Mouse (Mus musculus) kidney, adult 11 months (tissue): Measurements from ENCODE around the gene Gm20388.
"Not testable (repeated sequence)": the region's sequence is repeated elsewhere in the genome, so short reads cannot be mapped to it uniquely, and the experiment has no call there.

Experiments used
- DNase-seq: peaks from one replicate; pipeline ENCODE4 v3.0.0; 2022

The Gm20388 gene

DNA sequence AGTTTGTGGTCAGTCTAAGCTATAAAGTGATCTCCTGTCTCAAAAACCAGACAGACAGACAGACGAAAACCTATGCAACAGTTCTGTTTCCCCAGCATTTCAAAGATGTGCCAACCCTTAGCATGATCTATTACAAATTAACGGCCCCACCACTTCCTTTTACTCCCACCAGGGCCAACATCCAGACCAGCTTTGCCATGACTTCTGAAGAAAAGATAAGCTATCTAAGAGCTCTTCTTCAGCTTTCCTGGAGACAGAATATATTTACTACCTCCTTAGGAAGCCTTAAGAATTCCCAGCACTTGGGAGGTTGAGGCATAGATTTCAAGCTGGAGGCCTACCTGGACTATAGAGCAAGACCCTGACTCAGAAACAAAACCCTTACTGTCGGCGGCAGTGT lies 4069.6 kb downstream of the Gm20388 start:
- no peak for DNase-seq

DNA sequence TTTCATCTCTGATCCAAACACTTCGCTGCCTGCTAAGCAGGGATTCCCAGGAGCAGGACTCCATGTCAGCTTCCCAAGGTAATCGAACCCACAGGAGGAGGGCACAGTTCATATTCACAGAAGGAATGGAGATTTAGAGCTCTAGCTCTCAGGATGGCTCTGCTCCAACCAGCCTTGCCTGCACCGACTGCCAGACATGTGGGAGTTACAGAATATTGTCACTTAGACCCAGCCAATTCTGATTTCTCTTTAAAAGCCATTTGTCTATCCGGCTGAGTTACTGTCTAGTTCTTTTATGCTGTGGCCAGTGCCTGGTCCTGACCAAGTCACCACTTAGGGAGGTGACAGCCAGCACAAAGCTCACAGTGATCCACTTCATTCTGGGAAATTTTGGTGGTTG lies 4071.0 kb downstream of the Gm20388 start:
- no peak for DNase-seq

DNA sequence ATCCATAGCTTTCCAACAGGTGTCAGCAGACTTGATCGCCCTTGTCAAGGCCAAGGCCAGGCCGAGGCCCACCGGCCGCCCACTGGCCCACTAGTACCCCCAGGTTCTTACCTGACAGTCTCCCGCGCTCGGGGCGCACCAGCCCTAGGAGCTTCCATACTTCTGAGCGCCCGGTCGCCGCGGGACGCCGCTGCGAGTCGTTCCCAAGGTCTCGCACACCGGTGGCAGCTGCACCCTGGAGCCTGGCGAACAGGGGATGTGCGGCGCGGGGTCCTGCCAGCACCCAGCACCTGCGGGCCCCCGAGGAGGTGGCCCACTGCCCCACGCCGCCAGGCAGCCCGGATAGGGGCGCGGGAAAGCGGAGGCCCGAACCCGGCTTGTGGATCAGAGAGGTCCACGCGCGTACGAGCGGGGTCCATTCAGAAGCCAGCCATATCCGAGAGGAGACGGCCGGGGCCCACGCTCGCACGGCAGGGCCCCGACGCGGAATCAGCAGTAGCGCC lies 4071.7 kb downstream of the Gm20388 start:
- DNase-seq: peak; percentile 40

DNA sequence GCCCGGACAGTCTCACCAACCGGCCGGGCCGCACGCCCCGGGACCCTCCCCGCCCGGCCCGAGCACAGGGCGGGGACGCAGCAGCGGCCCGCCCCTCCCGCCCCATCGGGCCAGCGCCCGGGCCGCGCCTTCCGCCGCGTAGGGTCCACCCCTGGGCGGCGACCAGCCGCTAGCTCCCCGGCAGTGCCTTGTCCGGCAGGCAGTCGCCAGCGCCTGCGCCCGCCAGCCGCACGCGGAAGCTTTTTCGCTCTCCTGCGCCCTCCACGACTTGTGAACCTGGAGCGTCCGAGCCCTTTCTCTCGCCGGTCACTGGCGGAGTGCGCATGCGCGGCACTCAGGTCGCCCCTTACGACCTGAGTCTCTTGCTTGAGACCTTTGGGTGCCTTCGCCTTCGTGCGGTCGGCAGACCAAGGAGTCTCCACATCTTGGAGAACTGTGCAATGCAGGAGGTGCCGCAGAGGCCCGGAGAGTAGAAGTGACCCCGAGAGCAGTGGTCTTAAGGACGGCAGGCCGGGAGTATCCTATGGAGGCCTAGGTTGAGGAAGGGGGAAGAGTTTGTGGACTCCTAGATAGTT lies 4072.3 kb downstream of the Gm20388 start, which contains the start of gene Abcb10:
Gene Abcb10 (minus strand): TSS at position 297 of the 575 bp plus-strand sequence.
- peak; percentile 96 for DNase-seq

DNA sequence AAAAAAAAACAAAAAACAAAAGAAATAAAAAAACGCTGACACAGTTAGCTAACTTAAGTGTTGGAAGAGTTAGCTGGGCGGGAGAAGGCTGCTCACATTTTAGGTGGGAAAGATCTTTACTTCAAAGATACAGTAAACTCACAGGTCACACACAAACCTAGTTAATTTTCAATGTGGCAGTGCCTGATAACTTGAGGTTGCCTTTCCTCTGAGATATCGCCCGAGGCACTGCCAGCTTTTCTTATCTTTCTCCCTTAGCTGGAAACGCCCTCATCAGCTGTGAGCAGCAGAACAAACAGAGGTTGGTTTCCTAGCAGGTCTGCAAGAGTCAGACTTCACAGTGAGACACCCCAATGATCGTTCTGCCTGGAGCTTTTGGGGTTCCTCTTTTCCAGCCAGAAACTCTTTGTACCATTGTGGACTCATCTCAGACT lies 4078.0 kb downstream of the Gm20388 start:
- no peak for DNase-seq

DNA sequence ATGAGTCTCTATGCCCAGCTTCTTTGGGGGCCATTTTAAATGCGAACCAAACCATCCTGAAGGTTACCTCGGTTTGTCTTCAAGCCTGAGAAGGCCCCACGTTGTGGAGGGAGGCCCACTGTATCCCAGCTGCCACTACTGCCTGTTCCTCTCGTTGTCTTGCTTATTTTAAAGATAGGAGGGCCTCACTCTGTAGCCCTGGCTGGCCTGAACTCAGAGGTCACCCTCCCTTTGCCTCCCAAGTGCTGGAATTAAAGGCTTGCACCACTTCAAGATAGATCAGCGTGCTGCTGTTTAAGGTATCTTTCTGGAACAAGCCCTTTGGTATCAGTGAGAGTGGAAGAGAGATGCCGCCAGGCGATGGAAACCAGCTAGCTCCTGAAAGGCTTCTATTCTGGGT lies 4078.5 kb downstream of the Gm20388 start:
- DNase-seq: no peak

DNA sequence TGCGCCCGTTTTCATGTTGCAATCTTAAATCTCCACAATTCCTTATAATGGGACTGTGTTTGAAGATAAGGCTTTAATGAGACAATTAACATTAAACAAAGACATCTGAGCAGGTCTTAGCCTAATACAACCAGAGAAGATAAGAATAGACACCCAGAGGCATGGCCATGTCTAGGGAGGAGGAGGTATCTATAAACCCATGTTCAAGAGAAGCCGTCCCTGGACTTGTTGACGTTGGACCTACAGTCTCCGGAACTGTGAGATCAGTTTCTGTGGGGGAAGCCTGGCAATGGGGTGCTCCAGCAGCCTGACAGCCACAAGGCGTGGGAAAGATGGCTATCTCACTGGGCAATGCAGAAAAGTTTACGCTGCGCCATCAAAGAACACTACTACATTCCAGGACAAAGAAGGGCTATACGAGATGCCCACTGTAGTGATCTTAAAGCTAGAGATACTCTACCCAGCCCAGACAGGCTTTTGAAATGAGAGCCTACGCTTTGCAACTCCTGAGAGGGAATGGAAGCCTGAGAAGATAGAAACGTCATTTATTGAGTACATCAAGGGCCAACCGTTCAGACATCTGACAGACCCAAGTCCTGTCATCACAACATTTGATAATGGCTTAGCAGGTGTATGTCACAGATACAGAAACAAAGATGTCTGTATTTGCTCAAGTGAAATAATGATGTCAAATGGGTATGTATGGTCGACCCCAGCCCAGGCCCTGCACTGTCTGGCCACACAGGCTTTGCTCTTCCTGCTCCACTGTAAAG lies 4079.8 kb downstream of the Gm20388 start:
- no peak for DNase-seq

DNA sequence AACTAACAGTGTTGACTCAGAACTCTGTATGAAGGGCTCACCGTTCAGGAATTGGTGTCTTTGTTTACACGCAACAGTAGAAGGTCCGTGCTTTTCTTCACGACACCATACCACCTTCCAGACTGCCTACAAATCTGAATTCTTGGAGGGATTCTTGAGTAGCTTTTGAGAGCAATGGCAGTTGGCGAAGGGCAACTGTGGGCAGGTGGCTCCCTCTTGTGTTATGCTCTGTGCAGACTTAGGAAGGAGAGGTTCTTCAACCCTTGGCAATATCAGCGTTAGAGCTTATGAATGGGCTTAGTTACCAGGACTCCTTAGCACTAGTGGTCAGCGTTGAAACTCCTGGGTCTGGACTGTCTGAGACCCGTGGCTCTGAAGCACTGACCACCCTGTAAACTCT lies 4081.9 kb downstream of the Gm20388 start:
- DNase-seq: no peak

DNA sequence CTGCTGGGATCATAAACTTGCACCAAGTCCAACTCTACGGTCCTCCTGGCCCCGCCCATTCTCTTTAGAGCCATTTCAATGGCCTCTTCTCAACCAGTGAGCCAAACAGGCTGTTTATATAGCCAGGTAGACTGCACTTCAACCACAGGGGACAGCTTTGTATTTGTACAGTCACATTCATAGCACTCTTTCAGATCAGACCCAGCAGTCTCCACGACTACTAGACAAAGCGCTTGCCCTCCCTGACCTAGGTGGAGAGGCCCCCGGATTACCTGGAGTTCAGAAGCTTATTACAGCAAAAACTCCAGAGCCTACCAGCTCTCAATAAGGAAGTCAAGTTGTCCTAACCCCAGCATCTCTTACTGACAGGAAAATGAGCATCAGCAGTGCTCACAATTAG lies 4083.0 kb downstream of the Gm20388 start:
- no peak for DNase-seq

DNA sequence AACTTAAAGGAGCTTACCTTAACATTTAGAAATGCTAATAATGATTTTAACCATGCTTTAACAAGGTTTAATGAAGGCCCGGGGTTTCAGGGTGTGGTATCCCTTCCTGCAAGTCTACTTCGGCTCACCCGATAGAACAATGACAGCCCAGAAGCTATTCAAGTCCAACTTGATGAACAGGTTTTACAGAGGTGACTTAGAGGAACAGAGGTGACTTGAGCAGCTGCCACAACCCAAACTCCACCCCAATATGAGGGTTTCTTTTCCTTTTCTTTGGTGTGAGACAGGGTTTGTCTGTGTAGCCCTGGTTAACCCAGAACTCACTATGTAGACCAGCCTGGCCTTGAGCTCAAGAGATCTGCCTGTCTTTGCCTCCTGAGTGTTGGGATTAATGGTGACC lies 4083.4 kb downstream of the Gm20388 start:
- no peak for DNase-seq

DNA sequence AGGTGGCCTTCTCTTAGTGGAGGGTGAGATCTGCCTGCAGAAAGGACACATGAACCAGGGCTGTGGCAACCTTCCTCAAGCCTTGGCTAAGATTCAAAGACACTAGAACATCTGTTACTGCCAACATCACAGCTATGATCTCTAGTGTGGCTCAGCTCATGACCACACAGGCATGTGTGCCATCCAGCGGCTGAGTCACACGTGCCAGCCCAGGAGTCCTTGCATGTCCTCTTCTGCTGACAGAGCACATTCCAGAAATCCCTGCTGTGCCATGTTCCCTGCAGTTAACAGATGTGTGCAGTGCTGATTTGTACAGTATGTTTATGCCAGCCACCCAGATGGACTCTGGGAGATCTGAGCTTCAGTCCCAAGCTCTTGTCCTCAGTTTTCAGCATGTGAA lies 4088.9 kb downstream of the Gm20388 start:
- no peak for DNase-seq

DNA sequence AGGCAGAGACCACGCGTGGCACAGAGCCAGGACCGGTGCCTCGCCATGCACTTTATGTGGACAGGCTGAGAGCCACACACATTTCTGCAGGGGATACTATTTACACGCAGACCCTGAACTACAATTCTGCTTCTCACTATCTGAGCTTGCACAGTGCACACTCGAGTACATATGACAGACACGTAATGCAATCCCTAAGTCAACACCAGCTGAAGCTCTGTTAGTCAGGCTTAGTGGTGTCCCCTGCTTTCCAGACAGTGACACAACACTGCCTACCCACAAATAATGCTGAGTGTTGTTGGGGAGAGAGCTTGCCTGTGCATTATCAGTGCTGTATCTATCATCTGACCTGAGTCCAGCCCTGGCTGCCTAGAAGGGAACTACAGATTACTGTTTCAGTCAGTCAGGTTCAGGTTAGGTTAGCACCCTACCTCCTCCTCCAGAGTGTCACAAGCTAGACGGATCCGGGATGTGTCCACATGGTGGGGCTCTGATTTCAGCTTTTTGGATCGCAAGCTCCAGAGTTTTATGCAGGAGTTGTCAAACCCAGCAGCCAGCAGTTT lies 4092.0 kb downstream of the Gm20388 start:
- DNase-seq: no peak

DNA sequence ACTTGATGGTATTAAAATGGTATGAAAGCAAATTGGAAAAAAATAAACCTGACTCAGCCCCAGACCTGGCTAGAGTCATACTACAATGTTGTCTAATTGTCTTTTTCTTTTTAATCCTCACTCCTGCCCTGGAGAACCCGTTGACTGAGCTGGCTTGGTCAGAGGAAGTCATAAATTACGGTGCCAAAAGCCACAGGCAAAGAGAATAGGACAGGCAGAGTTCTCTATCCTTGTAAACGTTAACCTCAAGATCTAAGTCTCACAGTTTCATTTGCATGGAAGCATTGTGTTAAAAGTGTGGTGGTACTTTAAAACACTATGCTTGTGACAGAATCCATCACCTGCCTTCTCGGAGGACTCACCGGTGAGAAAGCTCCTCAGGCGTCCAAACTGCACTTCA lies 4097.2 kb downstream of the Gm20388 start:
- no peak for DNase-seq

DNA sequence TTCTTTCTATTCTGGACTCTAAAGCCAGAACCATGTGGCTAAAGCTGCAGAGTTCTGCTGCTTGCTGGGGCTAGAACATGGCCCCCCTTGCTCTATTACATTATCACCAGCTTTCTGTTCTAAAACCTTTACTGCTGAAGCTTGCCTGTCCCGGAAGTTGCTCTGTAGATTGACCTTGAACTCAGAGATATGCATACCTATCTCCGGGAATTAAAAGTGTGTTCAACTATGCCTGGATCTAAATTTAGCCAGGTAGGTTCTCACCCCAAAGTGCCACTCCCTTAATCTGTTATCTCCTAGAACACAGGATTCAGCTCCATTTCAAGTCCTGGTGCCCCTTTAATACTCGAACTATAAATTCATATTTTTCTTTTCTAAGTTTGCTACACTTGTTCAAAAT lies 4100.9 kb downstream of the Gm20388 start:
- DNase-seq: no peak

DNA sequence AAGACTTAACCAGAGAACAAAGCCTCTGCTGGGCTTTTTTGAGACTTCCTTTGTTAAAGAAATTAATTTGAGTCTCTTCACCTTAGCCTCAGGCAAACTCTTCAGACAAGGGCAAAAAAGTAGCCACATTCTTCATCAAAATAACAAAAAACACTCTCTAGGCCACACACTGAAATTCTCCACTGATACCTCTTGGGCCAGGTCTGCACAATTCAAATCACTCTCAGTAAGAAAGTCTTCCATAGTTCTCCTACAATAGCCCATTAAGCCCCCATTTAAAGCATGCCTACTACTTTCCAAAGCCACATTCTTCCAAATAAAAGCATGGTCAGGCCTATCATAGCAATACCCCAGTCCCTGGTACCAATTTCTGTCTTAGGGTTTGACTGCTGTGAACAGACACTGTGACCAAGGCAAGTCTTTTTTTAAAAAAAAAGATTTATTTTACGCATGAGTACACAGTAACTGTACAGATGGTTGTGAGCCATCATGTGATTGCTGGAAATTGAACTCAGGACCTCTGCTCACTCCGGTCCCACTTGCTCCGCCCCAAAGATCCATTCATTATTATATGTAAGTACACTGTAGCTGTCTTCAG lies 4101.4 kb downstream of the Gm20388 start:
- no peak for DNase-seq

DNA sequence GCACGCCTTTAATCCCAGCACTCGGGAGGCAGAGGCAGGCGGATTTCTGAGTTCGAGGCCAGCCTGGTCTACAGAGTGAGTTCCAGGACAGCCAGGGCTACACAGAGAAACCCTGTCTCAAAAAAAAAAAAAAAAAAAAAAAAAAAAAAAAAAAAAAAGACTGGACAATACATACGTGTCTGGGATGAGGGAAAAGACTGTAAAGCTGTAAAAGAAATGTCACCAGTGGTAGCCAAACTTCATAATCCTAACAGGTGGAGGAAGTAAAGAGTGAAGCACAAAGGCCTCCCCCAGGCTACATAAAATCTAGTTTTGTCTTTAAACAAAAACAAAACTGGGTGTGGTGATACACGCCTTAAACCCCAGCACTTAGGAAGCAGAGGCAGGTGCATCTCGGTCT lies 4103.7 kb downstream of the Gm20388 start:
- DNase-seq: not testable (repeated sequence)

DNA sequence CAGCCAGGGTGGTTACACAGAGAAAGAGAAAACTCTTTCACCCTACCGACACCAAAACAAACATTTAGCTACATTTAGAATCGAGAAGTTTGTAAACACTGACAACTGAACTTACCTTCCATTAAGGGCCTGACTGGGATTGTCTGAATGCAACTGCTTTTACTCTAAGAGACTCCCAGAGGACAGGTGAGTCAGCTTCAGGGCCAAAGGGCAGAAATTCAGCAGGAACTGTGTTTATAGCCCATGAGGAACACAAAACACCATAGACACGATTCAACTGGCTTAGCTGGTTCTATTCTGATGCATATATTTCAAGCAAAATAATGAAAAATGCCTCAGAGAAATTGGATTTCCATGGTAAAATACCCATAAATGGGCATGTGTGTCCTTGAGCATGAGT lies 4104.1 kb downstream of the Gm20388 start:
- DNase-seq: no peak

DNA sequence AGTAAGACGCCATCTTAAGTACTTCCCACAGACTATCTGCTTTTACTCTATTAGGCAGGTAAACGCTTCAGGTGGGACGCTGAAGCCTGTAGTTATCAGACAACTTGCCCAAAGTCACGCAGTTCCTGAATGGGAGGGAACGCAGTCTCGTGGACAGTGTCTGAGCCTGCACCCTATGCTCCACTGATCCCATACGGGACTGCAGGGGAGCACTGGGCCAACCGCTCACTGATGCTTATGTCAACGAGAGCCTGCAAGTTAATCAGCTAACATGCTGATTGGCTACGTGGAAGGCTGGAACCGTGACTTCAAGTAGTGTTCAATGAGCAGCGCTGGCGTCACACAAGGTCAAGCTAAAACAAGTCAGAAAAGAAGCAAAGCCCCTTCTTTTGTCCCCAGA lies 4109.1 kb downstream of the Gm20388 start:
- peak; percentile 39 for DNase-seq

DNA sequence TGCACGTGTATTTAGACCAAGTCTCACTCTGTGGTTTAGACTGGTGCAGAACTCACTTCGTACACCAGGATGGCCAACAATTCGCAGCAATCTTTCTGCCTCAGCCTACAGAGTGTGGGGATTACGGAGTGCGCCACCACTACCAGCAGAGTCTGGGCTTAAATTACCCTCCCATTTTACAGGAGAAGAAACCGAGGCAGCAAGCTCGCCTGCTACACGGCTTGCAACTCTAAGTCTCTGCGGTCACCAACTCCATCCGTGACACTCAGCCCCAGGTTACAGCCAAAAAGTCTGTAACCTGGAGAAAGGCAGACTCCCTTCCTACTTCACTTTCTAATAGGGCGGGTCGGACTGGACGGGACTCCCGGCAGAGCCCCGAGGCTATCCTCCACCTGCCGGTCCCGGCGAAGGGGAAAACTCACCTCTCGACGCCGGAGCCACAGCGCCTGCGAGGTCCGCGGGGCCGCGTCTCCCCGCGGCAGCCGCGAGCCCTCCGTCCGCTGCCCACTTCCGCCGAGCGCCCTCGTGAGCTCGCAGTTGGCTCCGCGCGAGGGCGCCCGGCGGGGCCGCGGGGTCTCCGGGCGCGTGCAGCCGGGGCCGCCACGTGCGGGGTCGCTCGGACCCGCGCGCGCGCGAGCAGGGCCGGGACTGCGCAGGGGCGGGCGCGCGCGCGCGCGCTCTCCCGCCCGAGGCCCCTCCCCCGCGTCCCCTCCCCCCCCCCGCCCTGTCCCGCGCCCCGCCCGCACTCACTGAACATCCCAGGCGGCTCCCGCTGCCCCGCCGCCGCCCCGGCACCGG lies 4110.0 kb downstream of the Gm20388 start:
- peak; percentile 41 for DNase-seq

DNA sequence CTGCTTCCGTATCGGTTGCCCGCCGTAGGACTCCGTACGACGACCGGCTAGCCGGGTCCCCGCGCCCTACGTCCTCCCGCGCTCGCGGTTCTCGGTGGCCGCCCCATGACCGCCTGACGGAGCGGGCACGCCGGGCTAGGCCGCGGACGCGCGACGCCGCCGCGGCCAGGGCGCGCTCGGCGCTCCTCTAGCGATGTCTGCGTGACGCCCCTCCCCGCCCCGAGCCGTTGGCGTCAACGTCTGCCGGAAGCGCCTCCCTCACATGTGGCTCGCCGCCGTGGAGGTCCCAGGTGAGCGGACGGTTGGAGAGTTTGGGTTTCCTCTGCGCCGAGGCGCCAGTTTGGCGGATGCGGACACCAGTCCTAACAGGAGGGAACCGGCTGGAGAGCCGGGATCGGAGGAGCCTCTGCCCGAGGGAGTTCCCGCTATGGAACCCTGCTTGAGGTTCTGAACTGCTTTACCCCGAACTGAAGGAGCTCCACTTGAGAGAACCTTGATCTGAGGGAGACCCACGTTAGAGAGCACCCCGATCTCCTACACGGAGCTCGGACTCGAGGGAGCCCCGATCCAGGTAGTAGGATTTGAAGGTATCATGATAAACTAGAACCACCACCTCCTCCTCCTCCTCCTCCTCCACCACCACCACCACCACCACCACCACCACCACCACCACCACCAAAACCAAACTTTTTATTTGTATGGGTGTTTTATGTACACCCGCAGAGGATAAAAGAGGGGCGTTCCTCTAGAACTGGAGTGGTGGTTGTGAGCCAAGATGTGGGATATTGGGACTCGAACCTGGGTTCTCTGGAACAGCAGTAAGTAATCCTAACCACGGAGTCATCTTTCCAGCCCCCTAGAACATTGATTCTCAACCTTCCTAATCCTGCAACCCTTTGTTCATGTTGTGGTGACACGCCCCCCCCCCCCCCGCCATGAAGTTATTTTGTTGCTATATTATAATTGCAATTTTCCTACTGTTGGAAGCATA lies 4110.9 kb downstream of the Gm20388 start, which contains the start of the genes Taf5l and Urb2:
Gene Taf5l (minus strand): TSS at position 161 of the 991 bp plus-strand sequence.
Gene Urb2 (plus strand): TSS at position 272 of the 991 bp plus-strand sequence.
- peak; percentile 88 for DNase-seq

DNA sequence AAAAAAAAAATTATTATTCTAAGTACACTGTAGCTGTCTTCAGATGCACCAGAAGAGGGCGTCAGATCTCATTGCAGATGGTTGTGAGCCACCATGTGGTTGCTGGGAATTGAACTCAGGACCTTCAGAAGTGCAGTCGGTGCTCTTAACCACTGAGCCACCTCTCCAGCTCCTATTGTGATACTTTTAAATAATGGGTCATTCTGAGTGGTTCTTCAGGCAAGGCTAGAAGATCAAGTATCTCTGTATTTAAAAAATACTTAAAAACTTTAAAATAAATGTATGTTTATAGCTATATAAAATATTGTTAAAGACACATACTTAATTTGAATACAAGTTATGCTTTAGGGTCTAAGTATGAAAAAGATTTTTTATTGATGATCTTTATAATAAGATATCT lies 4115.6 kb downstream of the Gm20388 start:
- not testable (repeated sequence) for DNase-seq
